Mouse (Mus musculus): ENCODE measurements around the gene Pik3c2b. TPM values are rescaled to one million over a fixed set of nuclear protein-coding genes. Genes with fewer than 3 reads are reported as not detected.

Gene Pik3c2b
- total and polyA plus RNA-seq, 3 experiments: 14.6 to 19.9 (median 19.4) TPM

GRCm38 (mm10) chr1:133048690-133049089, 3.2 kb downstream of the Pik3c2b start:
- 49% methylated on average over 2 of the region's 2 CpGs for WGBS
- H3K4me1 ChIP-seq (ENCODE audit: control insufficient read depth, insufficient read depth, low read length): peaks cover 11% of the 10 kb centered on the region
- TF ChIP-seq EP300 (IDR thresholded peaks at IDR 0.05; ENCODE audit: insufficient read depth, low read depth, low read length) (no peak), CTCF (IDR thresholded peaks at IDR 0.05) (no peak), POLR2A (IDR thresholded peaks at IDR 0.05; ENCODE audit: insufficient read depth, low read depth, low read length) (no peak)
- H3K79me2 ChIP-seq (replicated peaks; ENCODE audit: control insufficient read depth, insufficient read depth, low read length): peaks cover 2% of the 10 kb centered on the region; the same call in 1 of the 2 replicates
- 0 out of 2 replicates have a peak, but pooled peaks cover 2% of the 10 kb centered on the region for H3K36me3 ChIP-seq (ENCODE audit: control insufficient read depth, insufficient read depth, low read length)
- no peak for DNase-seq
- no peaks in the 10 kb centered on the region for H3K27me3 ChIP-seq (ENCODE audit: control insufficient read depth, insufficient read depth, low read length)
- no peak overlapping the region for H3K4me3 ChIP-seq
- H3K9ac ChIP-seq (ENCODE audit: low read depth, low read length): no peak overlapping the region; the same call in 1 of the 2 replicates
- intact Hi-C loops (cut with DNase I): no loop called here
- H3K27ac ChIP-seq: peak overlapping the region; percentile 93; the same call in 1 of the 2 replicates

- Histone ChIP-seq H3K4me3 (no peak overlapping the region), H3K27me3 (ENCODE audit: control insufficient read depth, insufficient read depth, low read length) (no peaks in the 10 kb centered on the region), H3K9ac (ENCODE audit: low read depth, low read length) (no peak overlapping the region), H3K36me3 (ENCODE audit: control insufficient read depth, insufficient read depth, low read length) (0 out of 2 replicates have a peak, but pooled peaks cover 2% of the 10 kb centered on the region), H3K27ac (no peak overlapping the region), H3K79me2 (replicated peaks; ENCODE audit: control insufficient read depth, insufficient read depth, low read length) (peaks cover 2% of the 10 kb centered on the region; the same call in 1 of the 2 replicates), H3K4me1 (ENCODE audit: control insufficient read depth, insufficient read depth, low read length) (peaks cover 15% of the 10 kb centered on the region)
- 27% methylated on average over 11 of the region's 11 CpGs for WGBS
- DNase-seq: no peak
- intact Hi-C loops (cut with DNase I): no loop called here
- no peak for TF ChIP-seq CTCF (IDR thresholded peaks at IDR 0.05)
- no peak for TF ChIP-seq POLR2A (IDR thresholded peaks at IDR 0.05; ENCODE audit: insufficient read depth, low read depth, low read length)
- TF ChIP-seq EP300 (IDR thresholded peaks at IDR 0.05; ENCODE audit: insufficient read depth, low read depth, low read length): no peak
Measured at GRCm38 (mm10) chr1:133050001-133050431, 4.5 kb downstream of the Pik3c2b start.

- TF ChIP-seq POLR2A (IDR thresholded peaks at IDR 0.05; ENCODE audit: insufficient read depth, low read depth, low read length): no peak
- peak; percentile 47 for TF ChIP-seq CTCF (IDR thresholded peaks at IDR 0.05)
- no peak for DNase-seq
- Histone ChIP-seq H3K4me3 (no peak overlapping the region), H3K79me2 (replicated peaks; ENCODE audit: control insufficient read depth, insufficient read depth, low read length) (peaks cover 2% of the 10 kb centered on the region; the same call in 1 of the 2 replicates), H3K36me3 (ENCODE audit: control insufficient read depth, insufficient read depth, low read length) (0 out of 2 replicates have a peak, but pooled peaks cover 2% of the 10 kb centered on the region), H3K4me1 (ENCODE audit: control insufficient read depth, insufficient read depth, low read length) (peaks cover 14% of the 10 kb centered on the region), H3K27me3 (ENCODE audit: control insufficient read depth, insufficient read depth, low read length) (no peaks in the 10 kb centered on the region), H3K27ac (no peak overlapping the region), H3K9ac (ENCODE audit: low read depth, low read length) (no peak overlapping the region)
- intact Hi-C loops (cut with DNase I): no loop called here
- 98% methylated on average over 2 of the region's 2 CpGs for WGBS
Measured at GRCm38 (mm10) chr1:133051829-133052228, 6.4 kb downstream of the Pik3c2b start.

- Histone ChIP-seq H3K4me1 (ENCODE audit: control insufficient read depth, insufficient read depth, low read length) (peaks cover 23% of the 10 kb centered on the region), H3K9ac (ENCODE audit: low read depth, low read length) (no peak overlapping the region), H3K4me3 (no peak overlapping the region), H3K36me3 (ENCODE audit: control insufficient read depth, insufficient read depth, low read length) (peaks cover 7% of the 10 kb centered on the region; the same call in 1 of the 2 replicates), H3K27me3 (ENCODE audit: control insufficient read depth, insufficient read depth, low read length) (no peaks in the 10 kb centered on the region), H3K79me2 (replicated peaks; ENCODE audit: control insufficient read depth, insufficient read depth, low read length) (peaks cover 6% of the 10 kb centered on the region; the same call in 1 of the 2 replicates), H3K27ac (peak overlapping the region; percentile 54)
- 69% methylated on average over 5 of the region's 5 CpGs for WGBS
- DNase-seq: no peak
- intact Hi-C loops (cut with DNase I): no loop called here
- no peak for TF ChIP-seq POLR2A (IDR thresholded peaks at IDR 0.05; ENCODE audit: insufficient read depth, low read depth, low read length)
- TF ChIP-seq CTCF (IDR thresholded peaks at IDR 0.05): no peak
Measured at GRCm38 (mm10) chr1:133053034-133053433, 7.6 kb downstream of the Pik3c2b start.

- TF ChIP-seq CTCF (IDR thresholded peaks at IDR 0.05): peak; percentile 41
- no peak for TF ChIP-seq POLR2A (IDR thresholded peaks at IDR 0.05; ENCODE audit: insufficient read depth, low read depth, low read length)
- TF ChIP-seq EP300 (IDR thresholded peaks at IDR 0.05; ENCODE audit: insufficient read depth, low read depth, low read length): no peak
- no peak overlapping the region for H3K9ac ChIP-seq (ENCODE audit: low read depth, low read length)
- H3K36me3 ChIP-seq (ENCODE audit: control insufficient read depth, insufficient read depth, low read length): peaks cover 10% of the 10 kb centered on the region; the same call in 1 of the 2 replicates
- intact Hi-C loops (cut with DNase I): no loop called here
- WGBS: 45% methylated on average over 8 of the region's 8 CpGs
- H3K79me2 ChIP-seq (replicated peaks; ENCODE audit: control insufficient read depth, insufficient read depth, low read length): peaks cover 6% of the 10 kb centered on the region; the same call in 1 of the 2 replicates
- H3K4me1 ChIP-seq (ENCODE audit: control insufficient read depth, insufficient read depth, low read length): peaks cover 27% of the 10 kb centered on the region
- peak; percentile 48 to 50 for DNase-seq
- H3K27ac ChIP-seq: peak overlapping the region; percentile 71
- no peaks in the 10 kb centered on the region for H3K27me3 ChIP-seq (ENCODE audit: control insufficient read depth, insufficient read depth, low read length)
- H3K4me3 ChIP-seq: no peak overlapping the region
Measured at GRCm38 (mm10) chr1:133054326-133054725, 8.9 kb downstream of the Pik3c2b start.

- Histone ChIP-seq H3K27ac (peak overlapping the region; percentile 58), H3K36me3 (ENCODE audit: control insufficient read depth, insufficient read depth, low read length) (peaks cover 13% of the 10 kb centered on the region; the same call in 1 of the 2 replicates), H3K4me3 (no peak overlapping the region), H3K79me2 (replicated peaks; ENCODE audit: control insufficient read depth, insufficient read depth, low read length) (peaks cover 7% of the 10 kb centered on the region), H3K4me1 (ENCODE audit: control insufficient read depth, insufficient read depth, low read length) (peaks cover 29% of the 10 kb centered on the region), H3K9ac (ENCODE audit: low read depth, low read length) (peak overlapping the region; percentile 56), H3K27me3 (ENCODE audit: control insufficient read depth, insufficient read depth, low read length) (no peaks in the 10 kb centered on the region)
- no peak for TF ChIP-seq CTCF (IDR thresholded peaks at IDR 0.05)
- TF ChIP-seq EP300 (IDR thresholded peaks at IDR 0.05; ENCODE audit: insufficient read depth, low read depth, low read length): no peak
- no peak for TF ChIP-seq POLR2A (IDR thresholded peaks at IDR 0.05; ENCODE audit: insufficient read depth, low read depth, low read length)
- intact Hi-C loops (cut with DNase I): no loop called here
- DNase-seq: peak in 1 of 2 experiments; percentile 29
- WGBS: 17% methylated on average over 7 of the region's 7 CpGs
Measured at GRCm38 (mm10) chr1:133057345-133058034, 12.0 kb downstream of the Pik3c2b start.
